Mouse (Mus musculus) cerebellum, adult 9-10 months (tissue): Measurements from ENCODE around the gene Prr5l.

Experiments used
- DNase-seq: peaks from one replicate; pipeline ENCODE4 v3.0.0; 2022

The Prr5l gene

GRCm38 (mm10) chr2:101717162-101717561 lies 165.7 kb downstream of the Prr5l start:
- DNase-seq: no peak

DNA sequence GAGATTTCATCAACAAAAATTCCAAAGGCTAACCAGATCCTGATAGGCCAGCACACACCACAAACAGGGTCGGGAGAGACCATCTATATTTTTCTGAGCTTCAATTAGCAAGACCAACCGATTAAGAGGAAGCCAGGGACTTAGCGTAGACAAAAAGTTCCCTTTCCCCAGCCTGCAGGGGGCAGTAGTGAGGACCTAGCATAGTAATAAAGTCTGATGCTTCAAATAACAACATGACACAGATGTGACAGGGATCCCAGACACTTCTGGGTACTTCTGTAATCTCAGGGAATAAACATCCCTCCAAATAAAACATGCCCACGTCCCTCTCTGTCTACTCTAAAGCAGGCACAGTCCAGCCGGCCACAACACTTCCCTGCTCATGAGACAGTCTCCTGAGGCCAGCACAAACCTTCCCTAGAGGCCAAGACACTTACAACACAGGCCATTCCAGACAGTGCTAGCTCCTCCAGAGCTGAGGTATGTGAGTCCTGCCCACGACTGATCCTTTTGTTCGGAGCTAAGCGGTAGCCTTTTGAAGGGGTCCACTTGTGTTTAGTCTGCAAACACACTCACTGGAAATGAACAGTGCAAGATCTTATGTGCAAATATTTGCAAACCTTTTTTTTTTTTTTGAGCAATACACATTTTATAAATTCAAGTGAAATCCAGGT lies 167.0 kb downstream of the Prr5l start:
- no peak for DNase-seq

DNA sequence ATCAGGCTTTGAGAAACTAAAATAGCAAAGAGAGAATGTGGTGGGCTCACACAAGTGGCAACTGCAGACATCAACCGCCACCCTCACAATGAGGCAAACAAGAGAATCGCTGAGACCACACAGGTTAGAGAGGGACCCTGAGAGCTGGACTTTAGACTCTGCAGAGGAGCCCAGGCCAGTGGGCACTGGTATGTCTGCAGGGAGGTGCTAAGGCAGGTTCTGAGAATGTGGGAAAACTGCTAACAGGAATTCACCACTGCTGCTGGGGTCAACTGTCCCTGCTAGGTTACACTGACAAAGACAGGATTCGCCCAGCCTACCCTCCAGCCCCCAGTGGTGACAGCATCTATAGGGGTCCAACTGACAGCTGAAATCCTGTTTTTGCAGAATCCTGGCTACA lies 171.2 kb downstream of the Prr5l start:
- no peak for DNase-seq

GRCm38 (mm10) chr2:101705941-101706485 lies 176.8 kb downstream of the Prr5l start:
- no peak for DNase-seq

- DNase-seq: no peak
Measured at GRCm38 (mm10) chr2:101699284-101699683, 183.5 kb downstream of the Prr5l start.

- no peak for DNase-seq
Measured at GRCm38 (mm10) chr2:101695584-101695983, 187.2 kb downstream of the Prr5l start.

GRCm38 (mm10) chr2:101693577-101694215 lies 189.1 kb downstream of the Prr5l start:
- DNase-seq: peak; percentile 37

GRCm38 (mm10) chr2:101693043-101693442 lies 189.8 kb downstream of the Prr5l start:
- DNase-seq: no peak

GRCm38 (mm10) chr2:101690252-101690827 lies 192.5 kb downstream of the Prr5l start:
- no peak for DNase-seq

DNA sequence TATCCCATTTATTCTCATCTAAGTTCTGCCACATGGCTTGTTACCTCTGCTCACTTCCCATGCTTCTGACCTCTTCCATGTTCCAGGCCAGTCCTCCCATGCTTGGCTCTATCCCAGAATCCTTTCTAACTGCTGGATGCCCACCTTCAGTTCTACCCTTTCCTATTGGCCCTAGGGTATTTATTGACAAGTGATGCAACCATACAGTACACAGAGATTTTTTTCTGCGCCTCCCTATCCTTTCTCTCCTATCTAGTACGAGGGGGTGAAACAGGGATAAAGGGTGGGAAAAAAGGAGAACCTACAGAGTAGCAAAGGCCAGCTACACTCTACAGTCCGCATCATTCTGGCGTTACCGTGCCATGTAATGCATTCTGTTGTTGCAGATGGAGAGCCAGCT lies 194.8 kb downstream of the Prr5l start:
- no peak for DNase-seq

DNA sequence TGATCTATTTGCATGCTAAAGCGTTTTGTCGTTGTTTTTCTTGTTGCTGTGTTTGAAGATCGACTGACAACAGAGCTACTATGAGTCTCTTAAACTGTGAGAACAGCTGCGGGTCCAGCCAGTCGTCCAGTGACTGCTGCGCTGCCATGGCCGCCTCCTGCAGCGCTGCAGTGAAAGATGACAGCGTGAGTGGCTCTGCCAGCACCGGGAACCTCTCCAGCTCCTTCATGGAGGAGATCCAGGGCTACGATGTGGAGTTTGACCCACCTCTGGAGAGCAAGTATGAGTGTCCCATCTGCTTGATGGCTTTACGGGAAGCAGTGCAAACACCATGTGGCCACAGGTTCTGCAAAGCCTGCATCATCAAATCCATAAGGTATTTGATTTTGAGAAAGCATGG lies 198.4 kb downstream of the Prr5l start:
- DNase-seq: peak; percentile 38

DNA sequence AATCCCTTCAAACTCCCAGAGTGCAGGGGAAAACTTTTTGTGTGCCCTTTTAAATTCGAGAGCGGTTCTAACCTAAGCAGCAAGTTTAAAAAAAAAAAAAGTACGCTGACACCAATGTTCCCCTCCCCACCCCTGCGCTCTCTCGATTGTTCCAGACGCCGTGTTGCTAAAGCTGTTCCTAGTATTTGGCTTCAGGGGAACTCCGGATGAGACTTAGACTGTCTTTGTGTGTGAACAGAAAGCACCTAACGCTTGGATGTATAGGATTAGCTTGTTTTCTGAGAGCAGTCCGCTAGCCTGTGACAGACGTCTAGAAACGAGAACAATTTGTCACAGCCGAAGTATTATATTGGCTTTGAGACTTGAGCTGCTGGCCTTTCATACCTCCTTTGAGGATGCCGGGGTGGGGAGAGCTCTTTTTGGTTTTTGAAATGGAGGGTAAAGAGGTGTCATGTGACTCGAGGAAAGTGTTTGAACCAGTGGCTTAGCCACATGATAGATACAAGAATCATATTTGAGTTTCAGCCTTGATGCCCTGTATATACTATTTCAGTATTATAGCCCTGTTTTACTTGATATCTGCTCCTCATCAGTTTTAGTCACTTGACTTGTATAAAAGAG lies 203.6 kb downstream of the Prr5l start:
- DNase-seq: peak; percentile 22

DNA sequence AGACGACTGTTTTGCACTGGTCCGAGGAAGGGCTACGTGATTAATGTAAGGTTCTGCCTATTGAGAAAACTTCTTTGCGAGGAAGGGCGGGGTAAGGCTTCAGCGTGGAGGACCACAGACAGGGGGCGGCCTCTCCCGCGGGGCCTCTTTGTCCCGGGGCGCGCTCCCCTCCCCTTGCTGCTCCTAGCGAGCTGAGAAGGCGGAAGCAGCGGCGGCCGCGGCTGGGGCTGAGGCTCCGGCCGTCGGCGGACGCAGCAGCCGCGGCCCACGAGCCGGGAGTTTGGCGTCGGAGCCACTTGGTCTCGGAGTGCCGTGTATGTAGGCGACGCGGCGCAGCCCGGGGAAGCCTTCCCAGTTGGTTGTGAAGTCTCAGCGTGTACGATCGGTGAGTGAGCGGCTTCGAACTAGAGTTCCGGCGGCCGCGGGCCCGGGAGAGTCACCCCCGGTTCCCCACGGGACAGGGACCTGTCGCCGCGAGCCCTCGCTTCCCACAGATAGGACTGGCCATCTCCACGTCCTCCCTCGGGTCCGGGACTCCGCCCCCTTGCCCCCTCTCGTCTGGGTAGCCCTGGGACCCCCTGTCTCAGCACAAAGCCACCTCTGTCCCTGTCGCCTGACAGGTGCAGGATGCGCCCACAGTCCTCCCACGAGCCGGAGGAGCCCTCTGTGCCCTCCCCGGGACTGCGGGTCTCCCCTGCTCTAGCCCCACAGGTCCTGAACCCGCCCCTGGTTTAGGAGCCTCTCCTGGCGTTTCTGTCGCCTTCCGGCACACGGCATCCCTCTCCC lies 204.4 kb downstream of the Prr5l start, which contains the start of gene Traf6:
Gene Traf6 (plus strand): TSS at position 194 of the 786 bp plus-strand sequence.
- DNase-seq: peak; percentile 73

DNA sequence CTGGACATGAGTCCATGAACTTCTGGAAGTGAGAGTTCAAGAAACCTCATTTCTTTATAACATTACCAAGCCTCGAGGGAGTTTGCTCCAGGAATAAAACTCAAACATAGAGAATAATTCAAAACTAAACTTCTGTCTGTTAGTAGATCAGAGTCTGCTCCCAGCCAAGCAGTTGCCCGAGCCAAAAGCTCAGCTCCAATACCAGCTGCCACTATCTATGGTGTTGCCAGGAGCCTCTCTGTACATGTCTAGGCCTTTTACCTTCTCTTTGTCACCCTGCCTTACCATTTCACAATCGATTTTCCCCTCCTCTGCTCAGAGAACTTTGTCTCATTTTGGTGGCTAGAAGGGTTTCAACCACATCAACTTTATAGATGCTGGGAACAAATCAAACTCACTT lies 209.3 kb downstream of the Prr5l start:
- no peak for DNase-seq

GRCm38 (mm10) chr2:101668751-101669150 lies 214.1 kb downstream of the Prr5l start:
- DNase-seq: no peak

DNA sequence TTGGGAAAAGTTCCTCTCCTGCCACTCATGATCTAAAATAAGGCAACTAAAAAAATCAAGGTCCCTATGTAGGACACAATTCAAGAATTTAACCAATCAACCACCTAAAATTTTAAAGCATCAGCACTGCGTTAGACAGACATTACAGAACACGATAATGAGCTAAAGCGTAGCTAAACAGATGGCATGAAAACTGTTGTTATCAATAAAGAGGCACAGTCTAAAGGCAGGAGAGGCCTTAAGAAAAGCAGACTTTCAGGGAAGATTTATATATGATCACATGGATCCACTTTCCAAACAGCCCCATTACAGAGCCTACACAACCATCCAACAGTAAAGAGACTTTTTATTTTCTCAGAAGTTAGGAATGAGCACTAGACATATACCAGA lies 217.1 kb downstream of the Prr5l start:
- no peak for DNase-seq

GRCm38 (mm10) chr2:101665058-101665702 lies 217.6 kb downstream of the Prr5l start:
- DNase-seq: peak; percentile 87
